Mouse (Mus musculus) CH12.LX (cell line): Measurements from ENCODE around the gene Commd7. TPM values are rescaled to one million over a fixed set of nuclear protein-coding genes. Genes with fewer than 3 reads are reported as not detected.

Experiments used
- DNase-seq: peaks from one replicate; pipeline ENCODE4 v3.0.0-alpha.2; 2013; ENCODE audit errors: extremely low read depth
- H3K27ac ChIP-seq: 2 replicates; pipeline ENCODE4 v1.5.1; 2012; ENCODE audit warnings: low read depth, mild to moderate bottlenecking, control low read depth, moderate library complexity; ENCODE audit not compliant: insufficient read depth
- H3K27me3 ChIP-seq: replicated peaks from 2 replicates; pipeline ENCODE3; 2012; ENCODE audit warnings: inconsistent platforms
- H3K36me3 ChIP-seq, 2 experiments: replicated peaks in 1 of 2; 2 replicates each; pipeline versions ENCODE3 to v1.6.1; 2012; ENCODE audit warnings: inconsistent platforms in 1 of 2, low read length in 1 of 2, mild to moderate bottlenecking in 1 of 2, mixed read lengths in 1 of 2, moderate library complexity in 1 of 2; ENCODE audit not compliant: control insufficient read depth in 1 of 2, insufficient read depth in 1 of 2
- H3K4me1 ChIP-seq, 2 experiments: 2 replicates each; pipeline ENCODE4 v1.6.1; 2012; ENCODE audit warnings: inconsistent platforms in 1 of 2, moderate library complexity in 1 of 2; ENCODE audit not compliant: insufficient read depth in 2 of 2, control insufficient read depth in 1 of 2
- H3K4me2 ChIP-seq: 2 replicates; pipeline ENCODE4 v1.6.1; 2012; ENCODE audit warnings: low read depth, mild to moderate bottlenecking, control low read depth; ENCODE audit not compliant: poor library complexity, insufficient read depth, severe bottlenecking
- H3K4me3 ChIP-seq, 3 experiments: fragments of 150-350 bp in 1 of 3; sonication (generic) in 1 of 3; replicated peaks in 1 of 3; 2 replicates each; pipeline versions ENCODE3 to v1.5.1; 2011 to 2012; ENCODE audit warnings: low read depth in 2 of 3, low read length in 2 of 3, mild to moderate bottlenecking in 2 of 3, moderate library complexity in 2 of 3, control low read depth in 1 of 3, improper control_type of control experiment in 1 of 3, inconsistent platforms in 1 of 3, mixed read lengths in 1 of 3; ENCODE audit not compliant: poor library complexity in 1 of 3
- H3K79me2 ChIP-seq: replicated peaks from 2 replicates; pipeline ENCODE4 v1.6.1; 2012; ENCODE audit warnings: mild to moderate bottlenecking, moderate library complexity; ENCODE audit not compliant: control insufficient read depth, poor library complexity, insufficient read depth, severe bottlenecking; ENCODE audit errors: extremely low read depth
- H3K9ac ChIP-seq: 2 replicates; pipeline ENCODE4 v1.6.1; 2012; ENCODE audit warnings: low read depth, mild to moderate bottlenecking, control low read depth, moderate library complexity; ENCODE audit not compliant: insufficient read depth
- H3K9me3 ChIP-seq: replicated peaks from 2 replicates; pipeline ENCODE3; 2012; ENCODE audit warnings: low read length, inconsistent platforms, mixed read lengths
- E2F4 ChIP-seq: IDR thresholded peaks from 2 replicates; pipeline ENCODE4 v1.6.1; 2011; ENCODE audit warnings: low read depth, low read length, improper control_type of control experiment; ENCODE audit not compliant: insufficient replicate concordance
- ELF1 ChIP-seq: IDR thresholded peaks from 2 replicates; pipeline ENCODE4 v1.6.1; 2014; ENCODE audit warnings: low read depth, mild to moderate bottlenecking, inconsistent platforms, low read length, improper control_type of control experiment
- EP300 ChIP-seq: IDR thresholded peaks from 2 replicates; pipeline ENCODE4 v1.6.1; 2011; ENCODE audit warnings: low read length, improper control_type of control experiment
- GABPA ChIP-seq: IDR thresholded peaks from 2 replicates; pipeline ENCODE4 v1.6.1; 2012; ENCODE audit warnings: low read depth, low read length, improper control_type of control experiment, inconsistent platforms; ENCODE audit not compliant: insufficient replicate concordance
- JUN ChIP-seq: IDR thresholded peaks from 2 replicates; pipeline ENCODE4 v1.6.1; 2011; ENCODE audit warnings: low read depth, mild to moderate bottlenecking, low read length, improper control_type of control experiment, moderate library complexity; ENCODE audit not compliant: insufficient read depth
- KAT2A ChIP-seq: IDR thresholded peaks from 2 replicates; pipeline ENCODE4 v1.6.1; 2012; ENCODE audit warnings: low read length, improper control_type of control experiment, inconsistent platforms; ENCODE audit not compliant: insufficient replicate concordance
- MAX ChIP-seq: IDR thresholded peaks from 2 replicates; pipeline ENCODE4 v1.6.1; 2011; ENCODE audit warnings: low read length, improper control_type of control experiment
- MEF2A ChIP-seq: IDR thresholded peaks from 2 replicates; pipeline ENCODE4 v1.6.1; 2014; ENCODE audit warnings: low read depth, mild to moderate bottlenecking, inconsistent platforms, low read length, improper control_type of control experiment, borderline replicate concordance
- NELFE ChIP-seq: IDR thresholded peaks from 2 replicates; pipeline ENCODE4 v1.6.1; 2011; ENCODE audit warnings: low read depth, low read length, improper control_type of control experiment
- NRF1 ChIP-seq: IDR thresholded peaks from 2 replicates; pipeline ENCODE4 v1.6.1; 2014; ENCODE audit warnings: low read depth, mild to moderate bottlenecking, inconsistent platforms, low read length, improper control_type of control experiment, moderate library complexity
- RAD21 ChIP-seq: IDR thresholded peaks from 2 replicates; pipeline ENCODE4 v1.6.1; 2011; ENCODE audit warnings: low read depth, mild to moderate bottlenecking, low read length, improper control_type of control experiment, moderate library complexity
- SIN3A ChIP-seq: IDR thresholded peaks from 2 replicates; pipeline ENCODE4 v1.6.1; 2012; ENCODE audit warnings: low read length, improper control_type of control experiment, inconsistent platforms
- UBTF ChIP-seq: IDR thresholded peaks from 2 replicates; pipeline ENCODE4 v1.6.1; 2012; ENCODE audit warnings: low read depth, mild to moderate bottlenecking, inconsistent platforms, low read length, improper control_type of control experiment, moderate library complexity
- USF2 ChIP-seq: conservative IDR thresholded peaks from 2 replicates; pipeline ENCODE4 v1.6.1; 2011; ENCODE audit warnings: low read depth, low read length, improper control_type of control experiment
- ZC3H11A ChIP-seq: IDR thresholded peaks from 2 replicates; pipeline ENCODE4 v1.6.1; 2012; ENCODE audit warnings: low read depth, mild to moderate bottlenecking, inconsistent platforms, low read length, improper control_type of control experiment
- ZKSCAN1 ChIP-seq: IDR thresholded peaks from 2 replicates; pipeline ENCODE4 v1.6.1; 2012; ENCODE audit warnings: low read depth, inconsistent platforms, low read length, improper control_type of control experiment, borderline replicate concordance
- ZMIZ1 ChIP-seq: IDR thresholded peaks from 2 replicates; pipeline ENCODE4 v1.6.1; 2012; ENCODE audit warnings: low read depth, mild to moderate bottlenecking, inconsistent platforms, low read length, improper control_type of control experiment
- ZNF384 ChIP-seq: IDR thresholded peaks from 2 replicates; pipeline ENCODE4 v1.6.1; 2012; ENCODE audit warnings: low read depth, low read length, improper control_type of control experiment, inconsistent platforms
- dilution Hi-C: fragments of 300-500 bp; cut with MboI; formaldehyde crosslinking; loops from 2 replicates; pipeline ENCODE4 v1.14.3; 2020; ENCODE audit warnings: low sequenced_read_pairs; ENCODE audit not compliant: extremely low pct_unique_long_range_greater_than_20kb, extremely low pct_ligation_motif_present
- in situ Hi-C: fragments of 300-500 bp; cut with MboI; formaldehyde crosslinking; loops from 3 replicates; pipeline ENCODE4 v1.14.3; 2019; ENCODE audit warnings: low sequenced_read_pairs, low pct_ligation_motif_present, low pct_unique_long_range_greater_than_20kb, mixed read lengths
- polyA plus RNA-seq: library from polyadenylated mRNA; unstranded; fragments of >175 nt; gene quantifications from 2 replicates; pipeline ENCODE4 v1.2.1, GENCODE M21; 2012; ENCODE audit warnings: low read depth; ENCODE audit not compliant: insufficient read length
- total RNA-seq, 2 experiments: library from RNA; depleted of rRNA; stranded (reverse); fragments of 300-350 nt in 1 of 2; fragments of >200 nt in 1 of 2; gene quantifications; 2 replicates each; pipeline ENCODE4 v1.2.3; 2012 to 2014

Commd7 gene
- total and polyA plus RNA-seq, 3 experiments, result 18.9 to 34.7 (median 28.4) TPM

DNA sequence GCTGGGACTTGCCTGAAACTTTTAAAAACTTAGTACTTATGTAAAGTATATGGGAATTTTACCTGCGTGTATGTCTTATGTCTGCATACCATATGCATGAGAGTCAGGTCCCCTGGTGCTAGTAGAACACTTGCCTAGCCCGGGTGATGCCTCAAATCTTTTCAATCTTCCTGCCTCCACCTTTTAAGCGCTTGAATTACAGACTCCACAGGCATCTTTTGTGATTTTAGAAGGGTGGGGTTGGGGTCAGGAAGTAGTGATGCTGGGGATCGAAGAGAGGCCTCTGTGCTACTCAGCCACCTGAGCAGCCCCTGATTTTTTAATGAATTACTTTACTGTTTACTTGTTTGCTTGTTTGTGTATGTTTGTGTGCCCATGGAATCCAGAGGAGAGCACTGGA is 37.6 kb downstream of the Commd7 start:
- H3K9ac ChIP-seq, result no peak overlapping the region
- dilution Hi-C loops (no loop called here), in situ Hi-C loops (loop anchor here (25.0 kb wide), 2 partner anchors 458 to 683 kb away; partner anchors contain the start of gene Mylk2)
- TF ChIP-seq RAD21 (no peak), ZNF384 (no peak), NRF1 (no peak), KAT2A (no peak), ZKSCAN1 (no peak), ZMIZ1 (no peak), GABPA (no peak)
- H3K27ac ChIP-seq, result no peak overlapping the region
- no peaks in the 10 kb centered on the region for H3K36me3 ChIP-seq
- H3K4me2 ChIP-seq, result no peak overlapping the region
- H3K9me3 ChIP-seq, result no peaks in the 10 kb centered on the region
- no peak overlapping the region for H3K4me3 ChIP-seq
- H3K79me2 ChIP-seq, result no peaks in the 10 kb centered on the region
- H3K4me1 ChIP-seq, result peaks cover 0 to 22% of the 10 kb centered on the region in 2 experiments; a peak in 2 of 4 replicates
- no peaks in the 10 kb centered on the region for H3K27me3 ChIP-seq
- no peak for DNase-seq

DNA sequence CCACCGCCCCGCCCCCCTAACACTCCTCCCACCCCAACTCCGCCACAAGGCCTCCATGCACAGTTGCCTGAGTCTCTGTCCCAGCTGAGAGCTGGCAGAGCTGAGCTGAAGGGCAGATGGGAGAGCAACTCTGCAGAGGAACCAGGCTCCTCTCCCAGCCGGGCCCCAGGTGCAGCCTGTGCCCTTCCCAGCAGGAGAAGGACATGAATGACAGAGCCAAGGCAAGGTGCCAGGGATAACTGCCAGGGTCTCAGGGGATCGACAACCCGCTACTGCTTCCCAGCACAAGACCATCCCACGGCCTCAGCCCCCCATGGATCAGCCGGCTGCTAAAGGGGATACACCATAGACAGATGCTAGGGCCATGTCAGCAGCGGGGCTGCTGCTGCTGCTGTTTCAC is 39.4 kb downstream of the Commd7 start:
- no peak for TF ChIP-seq NELFE
- no peak for TF ChIP-seq GABPA
- no peak for TF ChIP-seq E2F4
- TF ChIP-seq ELF1, result no peak
- no peak for TF ChIP-seq USF2
- TF ChIP-seq ZNF384, result no peak
- TF ChIP-seq ZMIZ1, result no peak
- TF ChIP-seq UBTF, result no peak
- no peak for TF ChIP-seq MAX
- no peak for TF ChIP-seq MEF2A
- no peak for TF ChIP-seq ZC3H11A
- no peak for TF ChIP-seq EP300
- TF ChIP-seq JUN, result no peak
- TF ChIP-seq SIN3A, result no peak
- no peaks in the 10 kb centered on the region for H3K36me3 ChIP-seq
- H3K27me3 ChIP-seq, result no peaks in the 10 kb centered on the region
- in situ Hi-C loops, result loop anchor here (25.0 kb wide), 2 partner anchors 456 to 681 kb away; partner anchors contain the start of gene Mylk2
- no peak overlapping the region for H3K27ac ChIP-seq
- H3K9ac ChIP-seq, result no peak overlapping the region
- H3K4me1 ChIP-seq, result peaks cover 0 to 22% of the 10 kb centered on the region in 2 experiments; a peak in 2 of 4 replicates
- no peak for DNase-seq
- H3K79me2 ChIP-seq, result no peaks in the 10 kb centered on the region
- dilution Hi-C loops, result no loop called here
- no peak overlapping the region for H3K4me2 ChIP-seq
- H3K9me3 ChIP-seq, result no peaks in the 10 kb centered on the region
- no peak overlapping the region for H3K4me3 ChIP-seq
